ENCODE assay signal across 8 mouse cellular contexts in the genomic region with DNA sequence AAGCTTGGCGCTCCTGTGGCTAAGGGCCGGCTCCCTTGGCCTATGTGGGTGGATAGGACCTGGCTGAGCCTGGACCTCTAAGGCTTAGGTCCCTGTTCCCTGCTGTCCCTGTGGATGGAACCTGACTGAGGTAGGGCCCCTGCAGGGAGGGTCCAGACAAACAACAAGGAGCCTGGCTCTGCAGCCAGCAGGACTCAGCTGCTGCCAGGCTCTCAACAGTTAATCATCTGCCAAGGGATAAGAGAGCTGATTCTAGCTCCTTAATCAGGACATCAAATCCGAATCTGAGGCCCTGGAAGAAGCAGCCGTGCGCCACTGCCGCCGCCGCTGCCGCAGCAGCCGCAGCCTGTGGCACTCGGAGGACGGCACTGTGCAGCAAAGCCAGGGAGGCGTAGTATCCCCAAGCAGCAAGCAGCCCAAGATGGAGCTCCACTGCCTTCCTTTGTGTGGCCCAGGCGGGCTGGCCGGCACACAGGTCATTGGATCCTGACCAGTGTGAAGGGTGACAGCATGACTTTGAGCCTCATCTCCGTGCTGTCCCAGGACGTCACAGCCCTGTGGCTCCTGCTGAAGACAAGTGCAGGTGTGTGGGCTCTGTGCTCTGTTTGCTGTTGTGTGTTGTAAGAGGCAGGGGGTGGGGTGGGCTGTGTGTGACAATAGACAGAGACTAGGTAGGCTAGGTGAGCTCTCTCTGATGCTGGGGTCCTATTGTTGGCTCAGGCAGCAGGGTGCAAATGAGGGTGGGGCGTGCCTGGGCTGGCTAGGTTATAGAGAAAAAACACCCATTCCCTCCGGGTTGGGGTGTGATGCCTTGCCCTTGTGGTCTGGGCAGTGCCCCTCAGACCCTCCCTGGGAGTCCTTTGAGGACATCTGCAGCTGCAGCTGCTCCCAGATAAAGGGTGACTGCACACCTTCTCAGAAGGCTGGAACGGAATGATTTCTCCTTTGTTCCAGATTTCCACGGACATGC.
DNase-seq lines count a peak whose midpoint lies in the region; ATAC-seq and TF ChIP-seq lines count a peak whose summit lies in the region.
"Had no signal": no experiment of that assay in that cellular context is flagged by ENCODE, and none has a peak within 500 bp of the region (broad histone marks: within the 10 kb centered on the region; RNA-seq: fewer than 3 reads in every experiment).

No protein-coding gene starts in this region.

- TF ChIP-seq EP300 in liver, postnatal 0 days (IDR thresholded peaks at IDR 0.05; ENCODE audit: low read depth), result no peak

- peak overlapping the region; percentile 5; the same call in 1 of the 2 replicates for H3K4me3 ChIP-seq in liver, embryonic 11.5 days (ENCODE audit: low read depth, low read length)
- H3K4me3 ChIP-seq in liver, postnatal 0 days (ENCODE audit: low read depth, low read length), result no peak overlapping the region
- peak overlapping the region; percentile 51 for H3K4me3 ChIP-seq in hindbrain, embryonic 10.5 days

- H3K27me3 ChIP-seq in liver, embryonic 11.5 days (replicated peaks; ENCODE audit: control insufficient read depth, insufficient read depth, low read length), result peaks cover 8% of the 10 kb centered on the region; the same call in 1 of the 2 replicates
- peaks cover 22% of the 10 kb centered on the region for H3K27me3 ChIP-seq in liver, postnatal 0 days (ENCODE audit: insufficient read depth, low read length)
- no peaks in the 10 kb centered on the region for H3K27me3 ChIP-seq in hindbrain, embryonic 10.5 days (ENCODE audit: insufficient read depth, poor library complexity, severe bottlenecking)

- 0 out of 2 replicates have a peak, but pooled peaks have one; percentile 36 for ATAC-seq in liver, embryonic 11.5 days (replicated peaks; ENCODE audit: low FRiP score)
- ATAC-seq in liver, postnatal 0 days, result no peak
- no peak for ATAC-seq in megakaryocyte progenitor cell, adult 5-6 weeks (replicated peaks; ENCODE audit: poor library complexity)

- no peaks in the 10 kb centered on the region for H3K4me1 ChIP-seq in liver, embryonic 11.5 days (replicated peaks; ENCODE audit: control insufficient read depth, insufficient read depth, low read length)
- no peaks in the 10 kb centered on the region for H3K4me1 ChIP-seq in liver, postnatal 0 days (ENCODE audit: insufficient read depth)
- H3K4me1 ChIP-seq in hindbrain, embryonic 10.5 days (replicated peaks), result peaks cover 74% of the 10 kb centered on the region

- peak overlapping the region; percentile 46 for H3K4me2 ChIP-seq in liver, embryonic 11.5 days
- H3K4me2 ChIP-seq in liver, postnatal 0 days (ENCODE audit: low read depth, low read length), result no peak overlapping the region

- 21% methylated on average over 21 of the region's 21 CpGs for WGBS in liver, embryonic 11.5 days
- 36% methylated on average over 21 of the region's 21 CpGs for WGBS in liver, postnatal 0 days (ENCODE audit: insufficient replicate concordance)
- WGBS in hindbrain, embryonic 10.5 days, result 8% methylated on average over 21 of the region's 21 CpGs

- no peaks in the 10 kb centered on the region for H3K9me3 ChIP-seq in liver, embryonic 11.5 days (ENCODE audit: control insufficient read depth, low read length)
- H3K9me3 ChIP-seq in liver, postnatal 0 days (ENCODE audit: low read length), result no peaks in the 10 kb centered on the region
- no peaks in the 10 kb centered on the region for H3K9me3 ChIP-seq in hindbrain, embryonic 10.5 days

- no peak overlapping the region for H3K27ac ChIP-seq in liver, embryonic 11.5 days (ENCODE audit: low read depth, low read length)
- no peak overlapping the region for H3K27ac ChIP-seq in liver, postnatal 0 days (ENCODE audit: low read depth)
- peak overlapping the region; percentile 85 for H3K27ac ChIP-seq in hindbrain, embryonic 10.5 days
- H3K27ac ChIP-seq: macrophage had no signal

- TF ChIP-seq CTCF in liver, postnatal 0 days (IDR thresholded peaks at IDR 0.05; ENCODE audit: low read depth), result no peak

- H3K36me3 ChIP-seq in liver, embryonic 11.5 days (ENCODE audit: control insufficient read depth, insufficient read depth, low read length), result no peaks in the 10 kb centered on the region
- H3K36me3 ChIP-seq in liver, postnatal 0 days (replicated peaks; ENCODE audit: insufficient read depth, low read length), result no peaks in the 10 kb centered on the region
- no peaks in the 10 kb centered on the region for H3K36me3 ChIP-seq in hindbrain, embryonic 10.5 days

- H3K9ac ChIP-seq in liver, embryonic 11.5 days (ENCODE audit: low read depth, low read length), result 0 out of 2 replicates have a peak overlapping the region, but pooled peaks have one; percentile 18
- H3K9ac ChIP-seq in liver, postnatal 0 days (replicated peaks), result no peak overlapping the region

- no peak for DNase-seq in liver, embryonic 11.5 days (ENCODE audit: low spot score)
- no peak for DNase-seq in liver, postnatal 0 days
- peak; percentile 57 for DNase-seq in embryo, embryonic 10 days (ENCODE audit: low spot score)
- peak; percentile 58 for DNase-seq in hindbrain, embryonic 10.5 days (ENCODE audit: low spot score)
- DNase-seq in mesoderm, embryonic 11.5 days (ENCODE audit: low read depth, low spot score), result peak; percentile 23
- no peak for DNase-seq in gastrocnemius, postnatal 25 days

Comparison
In these comparisons a context has a peak if more than half of its experiments do, and no peak if none do; other contexts are left out.
1. DNase-seq: peak in embryo, embryonic 10 days (single experiment), hindbrain, embryonic 10.5 days (single experiment) and mesoderm, embryonic 11.5 days (single experiment); none in liver, embryonic 11.5 days (single experiment), liver, postnatal 0 days (single experiment) and gastrocnemius, postnatal 25 days (single experiment).